Mouse (Mus musculus): Measurements from ENCODE around the gene Ldhb. TPM values are rescaled to one million over a fixed set of nuclear protein-coding genes. Genes with fewer than 3 reads are reported as not detected.

The Ldhb gene
- polyA plus RNA-seq, 1 experiment from 2014 or later, result 130 TPM

DNA sequence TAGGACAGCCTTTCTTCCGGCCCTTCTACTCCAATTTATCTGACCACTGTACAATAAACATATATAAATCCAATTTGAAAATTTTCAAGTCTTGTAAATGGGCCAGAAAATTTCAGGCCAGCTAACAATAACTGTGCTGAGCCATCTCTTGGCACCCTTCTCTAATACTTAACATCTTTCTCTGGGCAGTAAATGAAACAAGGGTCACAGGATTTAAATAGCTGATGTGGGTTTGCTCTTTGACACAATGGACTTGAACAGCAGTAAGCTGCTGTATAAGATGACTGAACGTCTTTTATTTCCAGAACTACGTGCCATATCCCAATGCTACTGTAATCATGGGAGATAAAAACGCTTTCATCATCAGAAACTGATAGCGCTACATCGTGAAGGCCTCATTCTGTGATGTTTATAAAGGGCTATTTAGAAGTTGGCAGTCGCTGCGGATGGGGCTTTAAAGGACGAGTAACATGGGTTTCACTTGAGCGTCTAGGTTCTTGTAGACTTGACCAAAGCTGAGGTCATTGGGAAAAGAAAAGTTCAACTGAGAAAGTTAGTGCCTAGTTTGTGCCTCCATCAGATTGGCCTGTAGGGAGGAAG, 32.9 kb upstream of the Ldhb start:
- DNase-seq (ENCODE audit: low spot score) (no peak), ATAC-seq (replicated peaks; ENCODE audit: low FRiP score) (no peak)
- Histone ChIP-seq H3K9me3 (ENCODE audit: control insufficient read depth, low read length) (no peaks in the 10 kb centered on the region), H3K27me3 (replicated peaks; ENCODE audit: control insufficient read depth, insufficient read depth, low read length) (no peaks in the 10 kb centered on the region), H3K36me3 (ENCODE audit: control insufficient read depth, insufficient read depth, low read length) (no peaks in the 10 kb centered on the region), H3K4me2 (no peak overlapping the region), H3K9ac (ENCODE audit: low read depth, low read length) (no peak overlapping the region), H3K4me1 (replicated peaks; ENCODE audit: control insufficient read depth, insufficient read depth, low read length) (0 out of 2 replicates have a peak, but pooled peaks cover 2% of the 10 kb centered on the region), H3K27ac (ENCODE audit: low read depth, low read length) (no peak overlapping the region), H3K4me3 (ENCODE audit: low read depth, low read length) (no peak overlapping the region)
- 85% methylated on average over 10 of the region's 10 CpGs for WGBS

DNA sequence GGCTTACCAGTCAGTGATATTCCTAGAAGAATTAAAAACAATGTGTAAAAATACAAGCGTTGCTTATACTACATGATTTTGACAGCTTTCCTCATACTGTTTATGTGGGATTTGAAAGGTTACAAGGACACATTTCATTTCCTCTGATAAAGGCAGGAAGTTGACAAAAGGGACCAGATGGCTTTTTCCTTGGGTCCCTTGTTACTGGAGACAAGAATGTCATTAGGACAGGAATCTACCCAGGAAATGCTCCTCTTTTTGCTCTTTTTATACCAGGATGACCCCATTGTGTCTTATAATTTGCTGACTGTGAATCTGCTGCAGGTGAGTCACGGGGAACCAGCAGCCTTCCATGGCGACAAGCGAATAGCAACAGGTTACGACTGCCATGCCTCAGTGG, 32.4 kb upstream of the Ldhb start:
- Histone ChIP-seq H3K4me3 (ENCODE audit: low read depth, low read length) (no peak overlapping the region), H3K9ac (ENCODE audit: low read depth, low read length) (no peak overlapping the region), H3K4me1 (replicated peaks; ENCODE audit: control insufficient read depth, insufficient read depth, low read length) (0 out of 2 replicates have a peak, but pooled peaks cover 2% of the 10 kb centered on the region), H3K36me3 (ENCODE audit: control insufficient read depth, insufficient read depth, low read length) (no peaks in the 10 kb centered on the region), H3K27me3 (replicated peaks; ENCODE audit: control insufficient read depth, insufficient read depth, low read length) (no peaks in the 10 kb centered on the region), H3K9me3 (ENCODE audit: control insufficient read depth, low read length) (no peaks in the 10 kb centered on the region), H3K27ac (ENCODE audit: low read depth, low read length) (no peak overlapping the region), H3K4me2 (no peak overlapping the region)
- 78% methylated on average over 5 of the region's 5 CpGs for WGBS
- DNase-seq (ENCODE audit: low spot score), result no peak
- ATAC-seq (replicated peaks; ENCODE audit: low FRiP score), result no peak

DNA sequence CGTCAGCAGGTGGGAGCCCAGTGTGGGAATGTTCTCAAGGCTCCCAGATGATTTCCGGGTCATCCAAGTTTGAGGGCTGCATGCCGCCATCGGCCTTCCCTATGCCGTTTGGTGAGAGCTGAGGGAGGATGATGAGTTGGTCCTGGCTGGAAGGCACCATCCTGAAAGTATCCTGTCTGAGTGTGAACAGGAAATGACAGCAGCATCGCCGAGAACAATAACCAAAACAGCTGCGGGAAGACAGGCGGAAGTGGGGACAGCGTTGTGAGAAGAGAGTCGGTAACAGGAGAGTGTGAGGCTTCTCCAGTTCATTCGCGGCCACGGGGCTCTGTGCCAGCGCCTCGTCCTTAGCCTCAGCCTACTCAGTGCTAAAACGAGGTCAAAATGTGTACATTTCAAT, 30.7 kb upstream of the Ldhb start:
- Histone ChIP-seq H3K4me1 (replicated peaks; ENCODE audit: control insufficient read depth, insufficient read depth, low read length) (0 out of 2 replicates have a peak, but pooled peaks cover 2% of the 10 kb centered on the region), H3K9me3 (ENCODE audit: control insufficient read depth, low read length) (no peaks in the 10 kb centered on the region), H3K36me3 (ENCODE audit: control insufficient read depth, insufficient read depth, low read length) (no peaks in the 10 kb centered on the region), H3K4me3 (ENCODE audit: low read depth, low read length) (no peak overlapping the region), H3K9ac (ENCODE audit: low read depth, low read length) (no peak overlapping the region), H3K4me2 (no peak overlapping the region), H3K27me3 (replicated peaks; ENCODE audit: control insufficient read depth, insufficient read depth, low read length) (no peaks in the 10 kb centered on the region), H3K27ac (ENCODE audit: low read depth, low read length) (no peak overlapping the region)
- ATAC-seq (replicated peaks; ENCODE audit: low FRiP score), result peak; percentile 31; the same call in 1 of the 2 replicates
- 60% methylated on average over 17 of the region's 17 CpGs for WGBS
- no peak for DNase-seq (ENCODE audit: low spot score)

DNA sequence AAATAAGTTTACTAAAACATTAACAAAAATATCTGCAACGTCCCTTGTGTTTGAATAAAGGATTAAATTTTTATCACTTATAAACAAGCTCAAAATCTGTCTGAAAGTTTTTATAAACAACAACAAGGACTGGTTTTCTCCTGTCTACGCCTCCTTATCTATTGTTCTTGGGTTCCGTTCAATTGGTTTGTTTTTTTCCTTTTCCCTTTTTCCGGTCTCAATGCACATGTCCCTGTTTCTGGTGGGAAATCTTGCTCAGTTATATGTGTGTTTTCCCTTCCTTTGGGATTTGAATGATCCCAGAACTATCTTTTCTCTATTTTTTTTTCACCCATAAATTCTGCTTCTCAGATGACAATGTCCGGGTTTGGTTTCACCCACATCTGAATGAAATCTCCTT, 25.7 kb upstream of the Ldhb start:
- H3K27ac ChIP-seq (ENCODE audit: low read depth, low read length), result no peak overlapping the region
- no peaks in the 10 kb centered on the region for H3K36me3 ChIP-seq (ENCODE audit: control insufficient read depth, insufficient read depth, low read length)
- H3K9ac ChIP-seq (ENCODE audit: low read depth, low read length), result no peak overlapping the region
- DNase-seq (ENCODE audit: low spot score) (no peak), ATAC-seq (replicated peaks; ENCODE audit: low FRiP score) (no peak)
- H3K4me3 ChIP-seq (ENCODE audit: low read depth, low read length), result no peak overlapping the region
- no peaks in the 10 kb centered on the region for H3K27me3 ChIP-seq (replicated peaks; ENCODE audit: control insufficient read depth, insufficient read depth, low read length)
- 71% methylated on average over 5 of the region's 5 CpGs for WGBS
- no peak overlapping the region for H3K4me2 ChIP-seq
- no peaks in the 10 kb centered on the region for H3K9me3 ChIP-seq (ENCODE audit: control insufficient read depth, low read length)
- H3K4me1 ChIP-seq (replicated peaks; ENCODE audit: control insufficient read depth, insufficient read depth, low read length), result peaks cover 5% of the 10 kb centered on the region; the same call in 1 of the 2 replicates

DNA sequence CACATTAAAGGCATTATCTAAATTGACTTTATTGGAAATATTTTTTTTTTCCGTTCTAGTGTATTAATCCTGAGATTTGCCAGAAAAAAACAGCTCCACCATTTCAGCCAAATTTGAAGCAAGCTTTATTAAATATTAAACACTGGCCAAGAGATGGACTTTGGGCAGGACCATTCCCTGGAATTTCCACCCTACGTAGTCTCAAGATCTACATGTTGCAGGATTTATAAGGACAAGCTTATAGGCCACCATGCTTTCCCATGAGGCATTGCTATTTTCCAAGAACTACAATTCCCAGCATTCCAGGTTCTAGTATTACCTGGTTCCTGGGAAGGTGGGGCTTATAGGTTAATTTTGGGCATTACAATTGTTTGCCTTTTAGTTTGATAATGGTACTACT, 24.9 kb upstream of the Ldhb start:
- 92% methylated on average over 2 of the region's 2 CpGs for WGBS
- DNase-seq (ENCODE audit: low spot score), result no peak

DNA sequence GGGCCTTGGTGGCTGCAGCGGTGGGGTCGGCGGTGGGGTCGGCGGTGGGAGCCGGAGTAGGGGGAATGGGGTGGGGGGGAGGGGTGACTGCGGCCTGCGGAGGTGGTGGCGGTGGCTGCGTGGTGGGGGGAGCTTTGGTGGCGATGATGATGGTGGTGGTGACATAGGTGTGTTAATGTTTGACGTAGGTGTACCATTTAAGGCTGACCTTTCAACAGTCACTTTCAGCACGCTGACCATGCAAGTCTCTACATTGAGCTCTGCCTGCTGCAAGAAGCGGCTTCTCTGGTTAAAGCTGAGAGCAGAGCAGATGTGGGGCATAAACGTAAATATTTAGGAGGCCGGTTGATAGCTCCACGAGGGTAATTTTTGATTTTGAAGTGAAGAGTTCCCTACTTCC, 24.4 kb upstream of the Ldhb start:
- 92% methylated on average over 17 of the region's 17 CpGs for WGBS

More for the DNA sequence above, 24.9 kb upstream of the Ldhb start:
- ATAC-seq (replicated peaks; ENCODE audit: low FRiP score), result no peak
- Histone ChIP-seq H3K9me3 (ENCODE audit: control insufficient read depth, low read length) (no peaks in the 10 kb centered on the region), H3K4me1 (replicated peaks; ENCODE audit: control insufficient read depth, insufficient read depth, low read length) (peaks cover 4% of the 10 kb centered on the region; the same call in 1 of the 2 replicates), H3K4me2 (no peak overlapping the region), H3K27ac (ENCODE audit: low read depth, low read length) (no peak overlapping the region), H3K36me3 (ENCODE audit: control insufficient read depth, insufficient read depth, low read length) (no peaks in the 10 kb centered on the region), H3K4me3 (ENCODE audit: low read depth, low read length) (no peak overlapping the region), H3K27me3 (replicated peaks; ENCODE audit: control insufficient read depth, insufficient read depth, low read length) (no peaks in the 10 kb centered on the region), H3K9ac (ENCODE audit: low read depth, low read length) (no peak overlapping the region)

DNA sequence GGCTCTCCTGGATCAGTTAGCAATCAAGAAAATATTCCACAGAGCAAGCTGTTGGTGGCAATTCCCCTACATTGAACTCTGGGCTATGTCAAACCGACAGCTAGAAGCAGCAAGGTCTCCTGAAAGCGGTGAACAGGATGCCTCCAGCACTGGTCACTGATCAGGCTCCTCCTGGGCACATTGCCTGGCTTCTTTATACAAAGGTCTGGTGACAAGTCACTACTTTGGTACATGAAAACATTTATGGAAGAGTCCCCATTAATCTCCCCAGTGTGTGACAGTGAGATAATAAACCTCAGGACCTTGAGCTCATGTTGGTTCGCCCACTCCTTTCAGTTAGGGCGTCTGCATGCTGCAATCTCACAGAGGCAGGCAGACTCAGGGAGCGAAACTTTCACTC, 22.6 kb upstream of the Ldhb start:
- no peak overlapping the region; the same call in 1 of the 2 replicates for H3K27ac ChIP-seq (ENCODE audit: low read depth, low read length)
- 48% methylated on average over 5 of the region's 5 CpGs for WGBS
- DNase-seq (ENCODE audit: low spot score) (no peak), ATAC-seq (replicated peaks; ENCODE audit: low FRiP score) (peak; percentile 78)
- peaks cover 4% of the 10 kb centered on the region; the same call in 1 of the 2 replicates for H3K4me1 ChIP-seq (replicated peaks; ENCODE audit: control insufficient read depth, insufficient read depth, low read length)
- H3K9ac ChIP-seq (ENCODE audit: low read depth, low read length), result no peak overlapping the region
- no peaks in the 10 kb centered on the region for H3K36me3 ChIP-seq (ENCODE audit: control insufficient read depth, insufficient read depth, low read length)
- H3K27me3 ChIP-seq (replicated peaks; ENCODE audit: control insufficient read depth, insufficient read depth, low read length), result no peaks in the 10 kb centered on the region
- H3K4me2 ChIP-seq, result no peak overlapping the region
- no peaks in the 10 kb centered on the region for H3K9me3 ChIP-seq (ENCODE audit: control insufficient read depth, low read length)
- H3K4me3 ChIP-seq (ENCODE audit: low read depth, low read length), result no peak overlapping the region

More for the DNA sequence above, 24.4 kb upstream of the Ldhb start:
- H3K36me3 ChIP-seq (ENCODE audit: control insufficient read depth, insufficient read depth, low read length), result no peaks in the 10 kb centered on the region
- H3K27ac ChIP-seq (ENCODE audit: low read depth, low read length), result no peak overlapping the region
- no peaks in the 10 kb centered on the region for H3K27me3 ChIP-seq (replicated peaks; ENCODE audit: control insufficient read depth, insufficient read depth, low read length)
- H3K4me1 ChIP-seq (replicated peaks; ENCODE audit: control insufficient read depth, insufficient read depth, low read length), result peaks cover 4% of the 10 kb centered on the region; the same call in 1 of the 2 replicates
- ATAC-seq (replicated peaks; ENCODE audit: low FRiP score) (no peak), DNase-seq (ENCODE audit: low spot score) (no peak)
- H3K9me3 ChIP-seq (ENCODE audit: control insufficient read depth, low read length), result no peaks in the 10 kb centered on the region
- no peak overlapping the region for H3K4me3 ChIP-seq (ENCODE audit: low read depth, low read length)
- H3K9ac ChIP-seq (ENCODE audit: low read depth, low read length), result no peak overlapping the region
- H3K4me2 ChIP-seq, result no peak overlapping the region

DNA sequence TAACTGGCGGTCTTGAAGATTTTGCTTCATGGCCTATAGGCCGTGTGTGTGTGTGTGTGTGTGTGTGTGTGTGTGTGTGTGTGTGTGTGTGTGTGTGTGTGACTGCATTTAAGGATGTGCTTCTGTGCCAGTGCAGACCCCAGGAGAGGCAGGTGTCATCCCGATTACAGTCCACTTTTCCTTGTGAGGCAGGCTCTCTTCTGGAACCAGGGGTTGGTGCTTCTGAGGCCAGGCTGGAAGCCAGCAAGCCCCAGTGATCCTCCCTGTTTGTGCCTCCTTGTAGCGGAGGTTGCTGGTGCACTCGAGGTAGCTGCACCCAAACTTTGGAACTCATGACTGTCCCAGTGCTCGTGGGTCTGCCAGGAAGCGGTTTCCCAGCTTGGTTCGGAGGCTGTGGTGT, 21.9 kb upstream of the Ldhb start:
- ATAC-seq (replicated peaks; ENCODE audit: low FRiP score), result no peak
- DNase-seq (ENCODE audit: low spot score), result no peak
- no peaks in the 10 kb centered on the region for H3K9me3 ChIP-seq (ENCODE audit: control insufficient read depth, low read length)
- no peak overlapping the region for H3K27ac ChIP-seq (ENCODE audit: low read depth, low read length)
- 77% methylated on average over 8 of the region's 8 CpGs for WGBS
- H3K4me1 ChIP-seq (replicated peaks; ENCODE audit: control insufficient read depth, insufficient read depth, low read length), result peaks cover 4% of the 10 kb centered on the region; the same call in 1 of the 2 replicates
- no peak overlapping the region for H3K4me3 ChIP-seq (ENCODE audit: low read depth, low read length)
- H3K4me2 ChIP-seq, result no peak overlapping the region
- no peaks in the 10 kb centered on the region for H3K27me3 ChIP-seq (replicated peaks; ENCODE audit: control insufficient read depth, insufficient read depth, low read length)
- no peaks in the 10 kb centered on the region for H3K36me3 ChIP-seq (ENCODE audit: control insufficient read depth, insufficient read depth, low read length)
- H3K9ac ChIP-seq (ENCODE audit: low read depth, low read length), result no peak overlapping the region

DNA sequence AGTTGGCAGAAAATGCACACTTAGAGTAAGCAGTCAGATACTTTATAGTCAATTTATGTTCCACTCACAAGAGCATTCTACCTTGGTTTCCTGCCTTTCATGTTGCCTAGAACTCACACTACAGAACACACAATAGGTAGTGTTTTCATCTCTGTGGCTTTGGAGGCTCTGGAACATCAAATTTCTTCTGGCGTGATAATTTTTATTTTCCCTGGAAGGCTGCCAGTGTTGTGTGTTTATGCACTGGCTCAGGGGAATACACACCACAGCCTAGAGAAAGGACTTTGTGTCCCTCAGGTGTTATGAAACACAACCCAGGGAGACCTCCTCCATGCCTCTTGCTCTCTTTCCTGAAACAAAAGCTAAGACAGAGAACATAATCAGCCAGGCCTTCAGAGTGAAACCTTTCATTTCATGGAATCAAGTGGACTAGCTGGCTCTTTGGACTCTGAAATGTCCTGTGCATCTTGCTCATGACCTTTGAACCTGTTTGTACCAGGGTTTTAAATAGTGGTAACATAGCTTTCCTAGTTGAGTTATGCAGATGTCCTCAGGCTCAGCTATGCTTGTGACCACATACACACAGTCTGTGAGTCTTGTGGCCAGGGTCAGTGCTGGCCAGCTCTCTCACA, 20.3 kb upstream of the Ldhb start:
- H3K9me3 ChIP-seq (ENCODE audit: control insufficient read depth, low read length), result no peaks in the 10 kb centered on the region
- H3K4me2 ChIP-seq, result no peak overlapping the region
- H3K36me3 ChIP-seq (ENCODE audit: control insufficient read depth, insufficient read depth, low read length), result no peaks in the 10 kb centered on the region
- H3K9ac ChIP-seq (ENCODE audit: low read depth, low read length), result no peak overlapping the region
- no peak overlapping the region for H3K4me3 ChIP-seq (ENCODE audit: low read depth, low read length)
- WGBS, result 65% methylated on average over 1 of the region's 1 CpGs
- DNase-seq (ENCODE audit: low spot score) (no peak), ATAC-seq (replicated peaks; ENCODE audit: low FRiP score) (no peak)
- H3K27me3 ChIP-seq (replicated peaks; ENCODE audit: control insufficient read depth, insufficient read depth, low read length), result no peaks in the 10 kb centered on the region
- no peak overlapping the region for H3K27ac ChIP-seq (ENCODE audit: low read depth, low read length)
- H3K4me1 ChIP-seq (replicated peaks; ENCODE audit: control insufficient read depth, insufficient read depth, low read length), result peaks cover 4% of the 10 kb centered on the region; the same call in 1 of the 2 replicates
